Mouse (Mus musculus): ENCODE data around the gene Tmem178. TPM values are rescaled to one million over a fixed set of nuclear protein-coding genes. Genes with fewer than 3 reads are reported as not detected.

Gene Tmem178
- polyA plus RNA-seq, 1 experiment from 2014 or later: 5.8 TPM

DNA sequence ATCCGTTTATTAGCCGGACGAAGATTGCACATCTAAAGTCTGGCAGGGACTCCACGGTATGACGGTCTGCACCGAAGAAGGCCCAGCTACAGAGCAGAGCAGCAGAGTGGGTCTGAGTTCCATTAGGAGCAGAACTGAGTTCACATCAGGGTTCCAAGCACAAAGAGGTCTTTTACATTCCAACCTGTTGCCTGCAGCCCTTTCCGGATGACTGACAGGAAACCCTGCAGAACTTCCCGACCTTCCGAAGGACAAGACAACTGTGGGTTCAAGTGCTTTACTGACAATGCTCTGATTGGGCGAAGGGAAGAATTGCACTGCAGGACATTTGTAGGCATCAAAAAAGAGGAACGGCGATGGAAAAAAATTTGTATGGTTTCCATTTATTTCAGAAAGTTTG, 56.6 kb downstream of the Tmem178 start:
- Histone ChIP-seq H3K36me3 (no peaks in the 10 kb centered on the region), H3K27ac (no peak overlapping the region), H3K4me3 (no peak overlapping the region), H3K9ac (no peak overlapping the region), H3K4me2 (replicated peaks) (no peak overlapping the region), H3K27me3 (no peaks in the 10 kb centered on the region), H3K4me1 (peaks cover 3% of the 10 kb centered on the region; the same call in 1 of the 2 replicates), H3K9me3 (no peaks in the 10 kb centered on the region)
- 43% methylated on average over 12 of the region's 12 CpGs for WGBS
- no peak for ATAC-seq (ENCODE audit: insufficient number of reproducible peaks, insufficient read depth, low FRiP score, low TSS enrichment)

GRCm38 (mm10) chr17:81001647-81002046, 57.2 kb downstream of the Tmem178 start:
- H3K4me3 ChIP-seq: no peak overlapping the region
- no peak overlapping the region for H3K9ac ChIP-seq
- H3K36me3 ChIP-seq: no peaks in the 10 kb centered on the region
- no peaks in the 10 kb centered on the region for H3K27me3 ChIP-seq
- H3K9me3 ChIP-seq: no peaks in the 10 kb centered on the region
- WGBS: 81% methylated on average over 4 of the region's 4 CpGs
- no peak overlapping the region for H3K27ac ChIP-seq
- peaks cover 3% of the 10 kb centered on the region; the same call in 1 of the 2 replicates for H3K4me1 ChIP-seq
- no peak for ATAC-seq (ENCODE audit: insufficient number of reproducible peaks, insufficient read depth, low FRiP score, low TSS enrichment)
- H3K4me2 ChIP-seq (replicated peaks): no peak overlapping the region

DNA sequence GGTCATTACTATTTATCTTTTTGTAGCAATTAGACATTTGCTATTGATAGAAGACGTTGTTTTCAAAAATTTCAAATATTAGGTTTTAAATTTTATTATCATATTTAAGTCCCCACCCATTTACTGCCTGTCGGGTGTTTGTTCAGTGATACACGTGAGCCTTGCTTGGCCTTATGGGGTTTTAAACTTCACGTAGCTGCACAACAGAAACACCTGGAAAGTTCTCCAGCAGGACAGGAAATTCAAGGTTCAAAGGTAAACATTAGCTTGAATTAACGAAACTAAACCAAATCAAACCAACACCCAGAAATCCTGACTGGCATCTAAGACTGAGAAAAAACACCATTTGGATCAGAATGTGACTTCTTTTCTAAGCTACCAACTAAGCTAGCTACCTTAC, 57.7 kb downstream of the Tmem178 start:
- Histone ChIP-seq H3K9ac (no peak overlapping the region), H3K36me3 (no peaks in the 10 kb centered on the region), H3K9me3 (no peaks in the 10 kb centered on the region), H3K4me3 (no peak overlapping the region), H3K27me3 (no peaks in the 10 kb centered on the region), H3K4me2 (replicated peaks) (no peak overlapping the region), H3K4me1 (peaks cover 3% of the 10 kb centered on the region; the same call in 1 of the 2 replicates), H3K27ac (no peak overlapping the region)
- ATAC-seq (ENCODE audit: insufficient number of reproducible peaks, insufficient read depth, low FRiP score, low TSS enrichment): no peak
- 54% methylated on average over 5 of the region's 5 CpGs for WGBS

DNA sequence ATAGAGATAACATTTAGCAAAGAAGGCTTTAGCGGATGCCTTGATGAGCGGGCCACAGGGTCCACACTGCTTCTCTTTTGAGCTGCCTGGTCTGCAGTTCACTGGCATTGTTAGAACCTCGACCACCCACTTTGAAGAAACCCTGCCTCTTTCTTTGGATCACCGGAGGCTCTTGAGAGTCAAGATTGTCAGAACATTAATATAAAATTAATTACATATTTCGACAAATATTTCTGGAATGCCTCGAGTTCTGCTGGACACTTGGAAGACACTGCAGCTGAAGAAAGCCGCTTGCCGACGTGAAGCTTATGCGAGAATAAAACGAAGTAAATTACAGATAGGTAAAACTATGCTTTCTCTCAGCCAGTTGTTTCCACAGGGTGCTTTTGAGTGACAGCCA, 60.0 kb downstream of the Tmem178 start:
- H3K9me3 ChIP-seq: no peaks in the 10 kb centered on the region
- H3K4me2 ChIP-seq (replicated peaks): no peak overlapping the region
- no peak for ATAC-seq (ENCODE audit: insufficient number of reproducible peaks, insufficient read depth, low FRiP score, low TSS enrichment)
- H3K4me3 ChIP-seq: no peak overlapping the region
- H3K27me3 ChIP-seq: no peaks in the 10 kb centered on the region
- no peaks in the 10 kb centered on the region for H3K36me3 ChIP-seq
- H3K27ac ChIP-seq: no peak overlapping the region
- no peak overlapping the region for H3K9ac ChIP-seq
- WGBS: 69% methylated on average over 11 of the region's 11 CpGs
- H3K4me1 ChIP-seq: peaks cover 3% of the 10 kb centered on the region; the same call in 1 of the 2 replicates

- H3K4me2 ChIP-seq (replicated peaks): no peak overlapping the region
- ATAC-seq (ENCODE audit: insufficient number of reproducible peaks, insufficient read depth, low FRiP score, low TSS enrichment): no peak
- no peaks in the 10 kb centered on the region for H3K27me3 ChIP-seq
- H3K27ac ChIP-seq: no peak overlapping the region
- H3K9me3 ChIP-seq: no peaks in the 10 kb centered on the region
- H3K4me3 ChIP-seq: no peak overlapping the region
- no peak overlapping the region for H3K9ac ChIP-seq
- peaks cover 3% of the 10 kb centered on the region; the same call in 1 of the 2 replicates for H3K4me1 ChIP-seq
- 54% methylated on average over 8 of the region's 8 CpGs for WGBS
- H3K36me3 ChIP-seq: no peaks in the 10 kb centered on the region
Measured at GRCm38 (mm10) chr17:81005292-81005691, 60.9 kb downstream of the Tmem178 start.

- WGBS: 91% methylated on average over 10 of the region's 10 CpGs
Measured at GRCm38 (mm10) chr17:81009112-81009511, 64.7 kb downstream of the Tmem178 start.

DNA sequence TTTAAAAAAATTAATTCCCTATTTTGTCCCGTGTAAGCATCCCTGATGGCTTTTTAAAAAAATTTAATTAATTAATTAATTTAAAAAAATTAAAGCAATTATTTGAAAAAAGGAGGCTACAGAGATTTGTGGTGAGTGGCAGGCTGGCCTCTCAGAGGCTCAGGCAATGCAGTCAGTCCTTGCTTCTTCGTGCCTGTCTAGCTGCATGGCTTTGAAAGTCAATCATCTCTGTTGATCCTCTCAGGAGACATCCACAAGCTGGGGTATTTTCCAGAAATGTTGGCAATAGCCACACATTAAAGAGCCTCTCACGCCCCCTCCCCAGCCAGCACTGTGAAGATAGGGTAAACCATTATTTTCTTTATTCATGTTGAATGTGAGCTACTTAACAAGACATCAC, 65.8 kb downstream of the Tmem178 start:
- no peak for ATAC-seq (ENCODE audit: insufficient number of reproducible peaks, insufficient read depth, low FRiP score, low TSS enrichment)

More at GRCm38 (mm10) chr17:81009112-81009511, 64.7 kb downstream of the Tmem178 start:
- H3K9me3 ChIP-seq: no peaks in the 10 kb centered on the region
- no peak overlapping the region for H3K9ac ChIP-seq
- no peak for ATAC-seq (ENCODE audit: insufficient number of reproducible peaks, insufficient read depth, low FRiP score, low TSS enrichment)
- no peaks in the 10 kb centered on the region for H3K27me3 ChIP-seq
- no peaks in the 10 kb centered on the region for H3K4me1 ChIP-seq
- no peaks in the 10 kb centered on the region for H3K36me3 ChIP-seq
- H3K4me3 ChIP-seq: no peak overlapping the region
- H3K4me2 ChIP-seq (replicated peaks): no peak overlapping the region
- no peak overlapping the region for H3K27ac ChIP-seq

DNA sequence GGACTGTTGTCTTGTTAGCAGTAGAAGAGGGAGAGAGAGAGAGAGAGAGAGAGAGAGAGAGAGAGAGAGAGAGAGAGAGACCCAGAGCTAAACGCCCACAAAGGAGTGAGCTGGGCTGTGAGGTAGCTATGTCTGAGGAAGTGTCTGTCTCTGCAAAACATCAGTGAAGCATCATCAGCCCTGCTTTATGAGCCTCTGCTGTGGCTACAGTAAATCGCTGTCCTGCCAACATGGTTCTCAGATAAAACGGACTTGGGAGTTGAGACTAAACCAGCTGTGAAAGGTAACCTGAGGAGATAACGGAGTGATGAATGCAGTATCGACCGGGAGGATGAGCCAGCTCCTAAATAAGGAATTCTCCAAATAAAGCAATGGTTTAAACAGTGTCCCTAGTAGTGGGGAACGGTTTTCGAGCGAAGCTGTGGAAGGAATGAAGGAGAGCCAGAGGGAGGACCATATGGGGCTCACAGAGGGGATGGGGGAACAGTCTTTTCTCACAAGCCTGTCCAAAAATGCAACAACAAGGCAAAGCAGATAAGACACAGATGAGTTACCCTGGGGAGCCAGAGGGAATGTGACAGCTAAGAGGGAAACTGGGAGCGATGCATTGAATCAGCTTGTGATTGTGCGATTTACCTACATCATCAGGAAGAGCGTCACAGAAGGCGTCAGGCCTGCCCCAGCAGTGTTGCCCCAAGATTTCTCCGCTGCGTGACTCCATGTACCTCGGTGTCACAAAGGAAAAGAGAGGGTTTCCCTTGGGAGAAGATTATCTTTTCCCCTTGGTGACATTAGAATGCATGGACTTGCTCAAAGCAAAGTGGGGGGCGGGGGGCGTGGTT, 66.6 kb downstream of the Tmem178 start:
- Histone ChIP-seq H3K4me1 (no peaks in the 10 kb centered on the region), H3K9ac (no peak overlapping the region), H3K27ac (no peak overlapping the region), H3K4me2 (replicated peaks) (no peak overlapping the region), H3K27me3 (no peaks in the 10 kb centered on the region), H3K9me3 (no peaks in the 10 kb centered on the region), H3K36me3 (no peaks in the 10 kb centered on the region), H3K4me3 (no peak overlapping the region)
- WGBS: 81% methylated on average over 18 of the region's 18 CpGs
- no peak for ATAC-seq (ENCODE audit: insufficient number of reproducible peaks, insufficient read depth, low FRiP score, low TSS enrichment)

More for the DNA sequence above, 65.8 kb downstream of the Tmem178 start:
- no peak overlapping the region for H3K27ac ChIP-seq
- no peak overlapping the region for H3K4me3 ChIP-seq
- no peaks in the 10 kb centered on the region for H3K4me1 ChIP-seq
- no peaks in the 10 kb centered on the region for H3K27me3 ChIP-seq
- H3K9me3 ChIP-seq: no peaks in the 10 kb centered on the region
- 66% methylated on average over 3 of the region's 3 CpGs for WGBS
- no peak overlapping the region for H3K9ac ChIP-seq
- H3K36me3 ChIP-seq: no peaks in the 10 kb centered on the region
- no peak overlapping the region for H3K4me2 ChIP-seq (replicated peaks)

DNA sequence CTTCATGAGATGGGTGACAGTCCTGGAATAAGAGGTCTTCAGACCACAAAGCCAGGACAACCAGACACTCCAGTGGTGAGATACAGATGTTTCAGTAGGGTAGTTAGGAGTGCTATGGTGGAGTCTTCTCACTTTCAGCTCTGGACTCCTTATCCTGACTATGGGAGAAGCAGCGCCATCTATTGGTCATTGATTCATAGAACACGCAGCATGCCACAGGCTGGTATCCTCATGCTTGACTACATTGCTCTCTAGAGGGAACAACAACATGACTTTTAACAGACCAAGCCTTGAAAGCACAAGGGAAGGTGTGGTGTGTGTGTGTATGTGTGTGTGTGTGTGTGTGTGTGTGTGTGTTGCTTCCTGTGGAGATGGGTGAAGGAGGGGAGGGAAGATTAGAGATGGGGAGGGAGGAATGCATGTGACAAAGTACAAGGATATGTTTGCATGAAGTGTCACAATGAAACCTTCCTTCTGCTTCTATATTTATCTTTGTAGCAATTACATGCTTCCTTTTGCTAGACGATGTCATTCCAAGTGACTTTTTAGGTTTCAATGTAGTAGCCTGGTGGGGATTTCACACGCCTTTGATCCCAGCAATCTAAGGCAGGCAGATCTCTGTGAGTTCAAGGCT, 71.5 kb downstream of the Tmem178 start:
- 46% methylated on average over 4 of the region's 4 CpGs for WGBS
- ATAC-seq (ENCODE audit: insufficient number of reproducible peaks, insufficient read depth, low FRiP score, low TSS enrichment): no peak
- no peak overlapping the region for H3K27ac ChIP-seq
- H3K9ac ChIP-seq: no peak overlapping the region
- H3K27me3 ChIP-seq: no peaks in the 10 kb centered on the region
- no peak overlapping the region for H3K4me3 ChIP-seq
- H3K4me1 ChIP-seq: no peaks in the 10 kb centered on the region
- H3K9me3 ChIP-seq: no peaks in the 10 kb centered on the region
- no peaks in the 10 kb centered on the region for H3K36me3 ChIP-seq
- no peak overlapping the region for H3K4me2 ChIP-seq (replicated peaks)

GRCm38 (mm10) chr17:81017132-81017531, 72.7 kb downstream of the Tmem178 start:
- Histone ChIP-seq H3K27ac (no peak overlapping the region), H3K27me3 (no peaks in the 10 kb centered on the region), H3K9me3 (no peaks in the 10 kb centered on the region), H3K4me3 (no peak overlapping the region), H3K4me1 (no peaks in the 10 kb centered on the region), H3K4me2 (replicated peaks) (no peak overlapping the region), H3K9ac (no peak overlapping the region), H3K36me3 (no peaks in the 10 kb centered on the region)
- ATAC-seq (ENCODE audit: insufficient number of reproducible peaks, insufficient read depth, low FRiP score, low TSS enrichment): no peak
- WGBS: 19% methylated on average over 1 of the region's 1 CpGs

DNA sequence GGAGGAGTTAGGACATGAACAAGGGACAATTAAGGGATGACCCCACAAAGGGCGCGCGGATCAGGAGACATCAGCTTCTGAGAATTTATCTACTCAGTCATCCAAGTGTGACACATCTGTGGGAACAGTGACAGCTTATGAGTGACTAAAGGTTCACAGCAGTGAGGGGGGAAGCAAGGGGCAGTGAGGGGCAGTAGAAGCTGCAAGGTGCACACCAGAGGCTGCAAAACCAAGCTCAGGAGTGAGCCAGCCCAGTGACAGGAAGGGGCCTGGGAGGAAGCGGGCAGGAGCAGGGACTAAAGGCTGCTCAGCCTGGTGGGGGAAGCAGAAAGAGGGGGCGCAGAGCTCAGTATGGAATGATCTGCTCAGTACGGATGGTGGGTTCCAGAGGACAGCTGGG, 82.9 kb downstream of the Tmem178 start:
- Histone ChIP-seq H3K9ac (no peak overlapping the region), H3K4me3 (no peak overlapping the region), H3K4me1 (no peaks in the 10 kb centered on the region), H3K36me3 (peaks cover 58% of the 10 kb centered on the region), H3K4me2 (replicated peaks) (no peak overlapping the region), H3K27me3 (no peaks in the 10 kb centered on the region), H3K27ac (no peak overlapping the region), H3K9me3 (no peaks in the 10 kb centered on the region)
- WGBS: 93% methylated on average over 6 of the region's 6 CpGs
- no peak for ATAC-seq (ENCODE audit: insufficient number of reproducible peaks, insufficient read depth, low FRiP score, low TSS enrichment)

DNA sequence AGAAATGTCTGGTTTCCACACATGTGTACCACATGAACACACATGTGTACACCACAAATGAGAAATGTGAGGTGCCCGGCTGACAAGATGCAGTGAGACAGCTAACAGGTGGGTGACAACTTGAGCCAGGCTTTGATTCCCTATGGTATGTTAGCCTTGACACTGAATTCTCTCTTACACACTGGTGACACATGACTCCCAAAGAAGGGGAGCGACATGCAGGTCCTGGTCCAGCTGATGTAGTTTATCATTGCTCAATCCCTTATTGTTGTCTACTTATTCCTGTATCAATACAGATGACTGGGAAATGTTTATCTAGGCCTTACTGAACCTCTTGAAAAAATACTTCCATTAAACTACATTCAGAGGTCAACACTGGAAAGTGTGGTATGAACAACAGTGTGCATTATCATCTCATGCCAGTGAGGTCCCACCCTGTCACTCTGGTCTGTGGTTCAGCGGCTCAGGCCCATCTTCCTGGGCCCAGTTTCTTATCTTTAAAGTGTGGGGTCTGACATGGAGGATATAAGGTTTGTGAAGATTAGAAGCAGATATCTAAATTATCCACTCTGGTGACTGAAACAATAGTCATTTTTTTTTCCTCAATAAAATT, 87.5 kb downstream of the Tmem178 start:
- peaks cover 49% of the 10 kb centered on the region for H3K36me3 ChIP-seq
- no peak overlapping the region for H3K4me3 ChIP-seq
- no peaks in the 10 kb centered on the region for H3K27me3 ChIP-seq
- ATAC-seq (ENCODE audit: insufficient number of reproducible peaks, insufficient read depth, low FRiP score, low TSS enrichment): no peak
- H3K9ac ChIP-seq: no peak overlapping the region
- H3K4me1 ChIP-seq: no peaks in the 10 kb centered on the region
- no peak overlapping the region for H3K27ac ChIP-seq
- WGBS: 87% methylated on average over 3 of the region's 3 CpGs
- H3K9me3 ChIP-seq: no peaks in the 10 kb centered on the region
- no peak overlapping the region for H3K4me2 ChIP-seq (replicated peaks)
